Mouse (Mus musculus) midbrain, postnatal 0 days (tissue): ENCODE data around the gene Mmp24. TPM values are rescaled to one million over a fixed set of nuclear protein-coding genes. Genes with fewer than 3 reads are reported as not detected.

ENCODE experiments used
- ATAC-seq: fragments of 200-750 bp; cut with Nextera tagmentation; 2 replicates; pipeline ENCODE4 v1.8.0; 2017; ENCODE audit warnings: moderate number of reproducible peaks, mild to moderate bottlenecking, moderate TSS enrichment, moderate library complexity; ENCODE audit not compliant: low FRiP score
- DNase-seq: peaks from one replicate; pipeline ENCODE4 v3.0.0-alpha.2; 2015; ENCODE audit warnings: low spot score
- H3K27ac ChIP-seq: fragments of 300-500 bp; sonication (generic); 2 replicates; pipeline ENCODE4 v1.5.1; 2014; ENCODE audit warnings: low read depth, mild to moderate bottlenecking, low read length, mixed read lengths
- H3K27me3 ChIP-seq: fragments of 300-500 bp; sonication (generic); 2 replicates; pipeline ENCODE4 v1.6.1; 2014; ENCODE audit warnings: low read length, control low read depth, mixed read lengths; ENCODE audit not compliant: insufficient read depth
- H3K36me3 ChIP-seq: fragments of 300-500 bp; sonication (generic); 2 replicates; pipeline ENCODE4 v1.6.1; 2014; ENCODE audit warnings: low read length, control low read depth, mixed read lengths; ENCODE audit not compliant: insufficient read depth
- H3K4me1 ChIP-seq: fragments of 300-500 bp; sonication (generic); 2 replicates; pipeline ENCODE4 v1.6.1; 2014; ENCODE audit warnings: mild to moderate bottlenecking, control low read depth, antibody characterized with exemption, low read length, mixed read lengths; ENCODE audit not compliant: insufficient read depth
- H3K4me2 ChIP-seq: fragments of 300-500 bp; sonication (generic); 2 replicates; pipeline ENCODE4 v1.6.1; 2014; ENCODE audit warnings: low read depth, mild to moderate bottlenecking, low read length, mixed read lengths; ENCODE audit not compliant: poor library complexity, severe bottlenecking
- H3K4me3 ChIP-seq: fragments of 300-500 bp; sonication (generic); 2 replicates; pipeline ENCODE4 v1.5.1; 2014; ENCODE audit warnings: low read depth, mild to moderate bottlenecking, low read length, moderate library complexity
- H3K9ac ChIP-seq: fragments of 300-500 bp; sonication (generic); replicated peaks from 2 replicates; pipeline ENCODE4 v1.6.1; 2014; ENCODE audit warnings: mild to moderate bottlenecking, low read length, moderate library complexity, mixed read lengths; ENCODE audit not compliant: poor library complexity, severe bottlenecking
- H3K9me3 ChIP-seq: fragments of 300-500 bp; sonication (generic); 2 replicates; pipeline ENCODE4 v1.6.1; 2016; ENCODE audit warnings: low read length, control low read depth
- CTCF ChIP-seq: IDR thresholded peaks from 2 replicates; pipeline ENCODE4 v1.5.1; 2016; ENCODE audit warnings: antibody characterized with exemption, mild to moderate bottlenecking
- WGBS: fragments of 180-500 bp; shearing (Covaris S2); extraction: QIAGEN DNeasy Blood & Tissue Kit; methylation state at CpG from one replicate; pipeline ENCODE4 v1.1.7; 2014; 5-methylcytosine and 5-hydroxymethylcytosine counted together
- polyA plus RNA-seq: library from polyadenylated mRNA; unstranded; fragments of >200 nt; fragmentation: Nextera tagmentation; extraction: Ambion mirVana; gene quantifications from 2 replicates; pipeline ENCODE4 v1.2.1, GENCODE M21; 2015
- total RNA-seq: library from RNA; depleted of rRNA; stranded (reverse); fragments of >200 nt; gene quantifications from 2 replicates; pipeline ENCODE4 v1.2.3, GENCODE M21; 2014

Mmp24 gene
- total and polyA plus RNA-seq, 2 experiments from 2014 or later: 12.3 to 178 TPM

DNA sequence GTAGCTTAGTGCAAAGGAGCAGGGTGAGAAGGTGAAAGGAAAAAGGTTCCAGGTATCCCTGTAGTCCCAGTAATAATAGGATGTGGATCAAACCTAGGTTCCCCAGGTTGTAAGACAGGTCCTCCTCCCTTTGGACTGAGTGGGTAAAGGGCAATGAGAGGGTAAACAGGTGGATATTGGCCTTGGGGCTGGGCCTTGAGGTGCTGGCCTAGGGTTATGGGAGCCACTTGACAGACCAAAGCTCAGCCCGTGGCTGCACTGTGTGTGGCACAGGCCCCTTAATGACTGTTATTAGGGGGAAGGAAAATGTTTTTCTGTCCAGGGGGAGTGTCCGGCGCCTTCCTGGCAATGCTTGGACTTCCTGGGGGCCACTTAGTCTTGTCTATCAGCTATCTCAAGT is 62.8 kb downstream of the Mmp24 start:
- Histone ChIP-seq H3K9ac (no peak overlapping the region), H3K4me3 (no peak overlapping the region), H3K27me3 (no peaks in the 10 kb centered on the region), H3K27ac (no peak overlapping the region), H3K4me1 (no peaks in the 10 kb centered on the region), H3K36me3 (no peaks in the 10 kb centered on the region), H3K4me2 (no peak overlapping the region), H3K9me3 (no peaks in the 10 kb centered on the region)
- no peak for DNase-seq
- TF ChIP-seq CTCF: no peak
- ATAC-seq: no peak
- WGBS: 76% methylated on average over 3 of the region's 3 CpGs

DNA sequence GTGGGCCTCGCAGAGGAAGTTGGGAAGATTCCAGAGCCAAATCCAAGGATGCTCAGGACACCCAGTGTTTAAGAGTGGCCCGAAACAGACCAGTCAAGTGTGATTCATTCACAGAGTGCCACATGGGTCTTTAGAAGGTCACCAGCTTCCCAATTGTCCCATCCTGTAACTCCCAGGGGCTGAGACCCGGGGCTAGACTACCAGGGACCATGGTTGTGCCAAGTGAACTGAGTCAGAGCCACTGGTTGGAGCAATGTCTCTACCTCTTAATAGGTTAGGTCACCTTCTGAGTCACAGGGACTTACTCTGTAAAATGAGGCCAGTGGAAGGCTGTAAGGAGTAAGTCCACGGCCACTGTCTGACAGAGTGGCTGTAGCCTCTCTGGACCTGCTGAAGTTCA is 63.8 kb downstream of the Mmp24 start:
- ATAC-seq: no peak

DNA sequence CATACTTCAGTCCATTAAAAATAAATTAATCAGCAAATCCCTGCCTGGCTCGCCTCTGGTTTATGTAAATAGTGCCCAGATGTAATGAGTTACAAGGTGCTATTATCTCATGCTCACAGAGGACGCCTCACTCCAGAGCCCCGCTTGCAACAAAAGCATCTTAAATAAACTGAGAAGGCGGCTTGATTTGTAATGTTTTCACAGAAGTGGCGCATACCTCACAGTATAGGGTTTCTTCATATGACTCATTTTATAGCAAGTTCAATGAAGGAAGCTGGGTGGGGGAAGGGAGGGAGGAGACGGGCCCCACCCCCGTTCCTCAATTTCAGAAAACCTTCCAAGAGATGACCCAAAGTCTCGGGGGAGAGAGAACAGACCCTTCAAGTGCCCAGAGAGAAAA is 71.8 kb downstream of the Mmp24 start:
- no peak for DNase-seq
- H3K27ac ChIP-seq: no peak overlapping the region

More for the DNA sequence above, 63.8 kb downstream of the Mmp24 start:
- Histone ChIP-seq H3K27ac (no peak overlapping the region), H3K9ac (no peak overlapping the region), H3K4me3 (no peak overlapping the region), H3K4me1 (no peaks in the 10 kb centered on the region), H3K4me2 (no peak overlapping the region), H3K27me3 (no peaks in the 10 kb centered on the region), H3K9me3 (no peaks in the 10 kb centered on the region), H3K36me3 (no peaks in the 10 kb centered on the region)
- 83% methylated on average over 4 of the region's 4 CpGs for whole genome bisulfite sequencing
- DNase-seq: no peak
- TF ChIP-seq CTCF: no peak

DNA sequence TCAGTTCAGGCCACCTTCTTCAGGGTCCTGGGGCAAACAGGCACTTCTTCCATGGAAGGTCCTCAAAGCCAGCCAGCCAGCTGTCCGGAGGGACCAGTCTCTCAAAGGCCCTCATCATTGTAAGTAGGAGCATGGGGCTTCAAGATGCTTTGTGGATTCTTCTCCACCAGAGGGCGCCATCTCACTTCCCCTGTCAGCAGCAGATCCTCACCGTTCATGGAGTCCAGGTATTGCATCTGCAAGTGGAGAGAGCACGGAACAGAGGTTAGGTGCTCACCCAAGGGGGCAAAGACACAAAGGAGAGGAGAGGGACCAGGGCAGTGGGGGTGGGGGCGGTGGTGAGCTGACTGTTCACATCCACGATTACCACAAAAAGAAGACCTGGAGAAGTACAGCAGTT is 73.1 kb downstream of the Mmp24 start:
- WGBS: 40% methylated on average over 6 of the region's 6 CpGs
- Histone ChIP-seq H3K9me3 (no peaks in the 10 kb centered on the region), H3K9ac (no peak overlapping the region), H3K36me3 (peaks cover 47% of the 10 kb centered on the region), H3K27me3 (no peaks in the 10 kb centered on the region), H3K4me2 (no peak overlapping the region), H3K27ac (no peak overlapping the region), H3K4me3 (no peak overlapping the region), H3K4me1 (no peaks in the 10 kb centered on the region)
- peak; percentile 91 for TF ChIP-seq CTCF
- ATAC-seq (peak; percentile 13; the same call in 1 of the 2 replicates), DNase-seq (peak; percentile 83)

More for the DNA sequence above, 71.8 kb downstream of the Mmp24 start:
- Histone ChIP-seq H3K4me3 (no peak overlapping the region), H3K36me3 (peaks cover 47% of the 10 kb centered on the region), H3K4me1 (no peaks in the 10 kb centered on the region), H3K27me3 (no peaks in the 10 kb centered on the region), H3K4me2 (no peak overlapping the region), H3K9me3 (no peaks in the 10 kb centered on the region), H3K9ac (no peak overlapping the region)
- TF ChIP-seq CTCF: no peak
- ATAC-seq: no peak
- WGBS: 85% methylated on average over 8 of the region's 8 CpGs

DNA sequence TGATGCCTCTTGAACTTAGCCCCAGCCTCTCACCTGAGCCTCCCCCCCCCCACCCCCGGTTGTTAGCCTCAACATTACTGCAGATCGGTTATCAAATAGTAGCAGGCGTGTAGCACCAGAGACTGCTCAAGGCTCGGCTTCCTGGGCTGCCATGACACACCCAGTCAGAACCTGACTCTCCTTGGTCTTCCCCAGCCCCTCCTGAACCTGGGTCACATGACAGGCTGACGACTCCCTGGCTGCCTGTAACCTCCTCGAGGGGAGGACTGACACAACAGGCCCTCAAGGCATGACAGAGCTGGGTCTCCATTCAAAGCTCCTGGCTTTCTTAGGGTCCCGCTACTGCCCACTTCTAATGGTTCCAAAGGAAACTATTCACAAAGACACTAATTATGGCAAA is 74.3 kb downstream of the Mmp24 start:
- no peak overlapping the region for H3K4me3 ChIP-seq
- no peak overlapping the region for H3K9ac ChIP-seq
- no peaks in the 10 kb centered on the region for H3K9me3 ChIP-seq
- no peak overlapping the region for H3K27ac ChIP-seq
- ATAC-seq: no peak
- DNase-seq: no peak
- H3K4me1 ChIP-seq: no peaks in the 10 kb centered on the region
- 72% methylated on average over 7 of the region's 7 CpGs for WGBS
- H3K27me3 ChIP-seq: no peaks in the 10 kb centered on the region
- no peak for TF ChIP-seq CTCF
- no peak overlapping the region for H3K4me2 ChIP-seq
- peaks cover 56% of the 10 kb centered on the region for H3K36me3 ChIP-seq

DNA sequence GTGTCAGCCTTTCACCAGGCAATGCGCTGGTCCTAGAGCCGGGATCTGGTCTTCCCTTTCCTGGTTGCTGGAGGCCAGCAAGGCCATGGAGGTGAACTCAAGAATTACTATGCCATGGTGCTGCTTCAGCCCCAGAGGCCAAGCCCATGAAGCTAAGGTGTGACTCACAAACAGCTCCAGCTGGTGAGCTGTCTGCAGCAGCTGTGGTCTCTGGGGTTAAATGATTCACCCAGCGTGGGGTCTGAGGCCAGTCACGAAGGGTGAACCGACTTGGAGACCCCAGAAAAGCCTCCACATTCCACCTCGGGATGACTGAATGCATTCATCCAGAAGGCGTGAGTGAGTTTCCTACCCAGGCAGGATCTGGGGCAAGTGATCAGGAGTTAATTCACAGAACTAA is 75.0 kb downstream of the Mmp24 start:
- 84% methylated on average over 7 of the region's 7 CpGs for WGBS
- no peak overlapping the region for H3K4me3 ChIP-seq
- DNase-seq (no peak), ATAC-seq (no peak)
- H3K4me2 ChIP-seq: no peak overlapping the region
- peaks cover 54% of the 10 kb centered on the region for H3K36me3 ChIP-seq
- TF ChIP-seq CTCF: no peak
- no peaks in the 10 kb centered on the region for H3K4me1 ChIP-seq
- H3K9ac ChIP-seq: no peak overlapping the region
- no peaks in the 10 kb centered on the region for H3K9me3 ChIP-seq
- no peak overlapping the region for H3K27ac ChIP-seq
- H3K27me3 ChIP-seq: no peaks in the 10 kb centered on the region
